Mouse (Mus musculus): ENCODE data around the gene Pam16.
"Not testable (repeated sequence)": the region's sequence is repeated elsewhere in the genome, so short reads cannot be mapped to it uniquely, and the experiment has no call there.

Gene Pam16

GRCm38 (mm10) chr16:4587516-4588210 is 37.1 kb downstream of the Pam16 start:
- no peak for DNase-seq

- peak; percentile 97 for DNase-seq
Observed at GRCm38 (mm10) chr16:4586531-4587123, 38.2 kb downstream of the Pam16 start.

GRCm38 (mm10) chr16:4585642-4586530 is 38.9 kb downstream of the Pam16 start:
- DNase-seq = no peak

GRCm38 (mm10) chr16:4584438-4584837 is 40.4 kb downstream of the Pam16 start:
- DNase-seq = no peak

- DNase-seq = no peak
Observed at GRCm38 (mm10) chr16:4583807-4584206, 41.0 kb downstream of the Pam16 start.

- DNase-seq = not testable (repeated sequence)
Observed at GRCm38 (mm10) chr16:4581179-4581578, 43.6 kb downstream of the Pam16 start.

- no peak for DNase-seq
Observed at GRCm38 (mm10) chr16:4578630-4579029, 46.2 kb downstream of the Pam16 start.

- no peak for DNase-seq
Observed at GRCm38 (mm10) chr16:4576873-4577272, 47.9 kb downstream of the Pam16 start.

- DNase-seq = no peak
Observed at GRCm38 (mm10) chr16:4576038-4576437, 48.8 kb downstream of the Pam16 start.

- no peak for DNase-seq
Observed at GRCm38 (mm10) chr16:4570737-4571136, 54.1 kb downstream of the Pam16 start.

- DNase-seq = peak; percentile 52
Observed at GRCm38 (mm10) chr16:4567912-4568311, 56.9 kb downstream of the Pam16 start.
